Mouse (Mus musculus): ENCODE data around the gene Brd2.

GRCm38 (mm10) chr17:34120814-34121171 lies 1.6 kb downstream of the Brd2 start:
- TF ChIP-seq POLR2A (IDR thresholded peaks at IDR 0.05; ENCODE audit: extremely low read depth, insufficient read depth, low read length): no peak
- no peak for TF ChIP-seq CTCF (IDR thresholded peaks at IDR 0.05; ENCODE audit: extremely low read depth, insufficient read depth, low read length)
